Mouse (Mus musculus) testis, adult 2 months (tissue): Measurements from ENCODE around the gene Eif2b3. TPM values are rescaled to one million over a fixed set of nuclear protein-coding genes. Genes with fewer than 3 reads are reported as not detected.

Source experiments
- H3K27ac ChIP-seq: fragments of 200-500 bp; 2 replicates; pipeline ENCODE4 v1.5.1; 2012; ENCODE audit warnings: low read depth, low read length; ENCODE audit not compliant: control insufficient read depth, insufficient read depth
- H3K27me3 ChIP-seq: fragments of 200-500 bp; 2 replicates; pipeline ENCODE4 v1.6.1; 2012; ENCODE audit warnings: mild to moderate bottlenecking, low read length, moderate library complexity; ENCODE audit not compliant: control insufficient read depth, insufficient read depth
- H3K36me3 ChIP-seq: fragments of 200-500 bp; 2 replicates; pipeline ENCODE4 v1.6.1; 2012; ENCODE audit warnings: mild to moderate bottlenecking, low read length; ENCODE audit not compliant: control insufficient read depth, insufficient read depth
- H3K4me1 ChIP-seq: fragments of 200-500 bp; 2 replicates; pipeline ENCODE4 v1.6.1; 2012; ENCODE audit warnings: low read length; ENCODE audit not compliant: control insufficient read depth, insufficient read depth
- H3K4me3 ChIP-seq: fragments of 200-500 bp; 2 replicates; pipeline ENCODE4 v1.5.1; 2012; ENCODE audit warnings: low read depth, mild to moderate bottlenecking, low read length, moderate library complexity, mixed read lengths; ENCODE audit not compliant: control insufficient read depth
- CTCF ChIP-seq: fragments of 200-500 bp; IDR thresholded peaks from 2 replicates; pipeline ENCODE4 v1.5.1; 2012; ENCODE audit warnings: low read depth, mild to moderate bottlenecking, inconsistent platforms, low read length, moderate library complexity; ENCODE audit not compliant: control insufficient read depth, insufficient read depth, insufficient replicate concordance
- POLR2A ChIP-seq: fragments of 200-500 bp; IDR thresholded peaks from 2 replicates; pipeline ENCODE4 v1.6.1; 2012; ENCODE audit warnings: low read depth, mild to moderate bottlenecking, inconsistent platforms, low read length, moderate library complexity; ENCODE audit not compliant: control insufficient read depth
- polyA plus RNA-seq: library from polyadenylated mRNA; depleted of rRNA; stranded (reverse); fragments of >200 nt; gene quantifications from 2 replicates; pipeline ENCODE4 v1.2.3, GENCODE M21; 2012

Eif2b3 gene
- polyA plus RNA-seq, 1 experiment, result 6.3 TPM

GRCm38 (mm10) chr4:116993672-116994621 lies 25.3 kb upstream of the Eif2b3 start, which contains the start of gene Urod:
Gene Urod, minus strand, starts transcription at chr4:116994413.
- H3K4me1 ChIP-seq, result peaks cover 23% of the 10 kb centered on the region
- TF ChIP-seq POLR2A (peak; percentile 63), CTCF (no peak)
- H3K27ac ChIP-seq, result peak within 1 kb of the TSS; percentile 33
- no peaks in the 10 kb centered on the region for H3K36me3 ChIP-seq
- no peaks in the 10 kb centered on the region for H3K27me3 ChIP-seq
- peak within 1 kb of the TSS; percentile 90 for H3K4me3 ChIP-seq

GRCm38 (mm10) chr4:116995131-116995797 lies 23.9 kb upstream of the Eif2b3 start, which contains the start of gene Hectd3:
Gene Hectd3, plus strand, starts transcription at chr4:116995317.
- Histone ChIP-seq H3K4me1 (peaks cover 23% of the 10 kb centered on the region), H3K4me3 (peak within 1 kb of the TSS; percentile 90), H3K27me3 (no peaks in the 10 kb centered on the region), H3K27ac (peak within 1 kb of the TSS; percentile 33), H3K36me3 (no peaks in the 10 kb centered on the region)
- TF ChIP-seq POLR2A (no peak), CTCF (no peak)

- TF ChIP-seq POLR2A (no peak), CTCF (no peak)
- H3K4me3 ChIP-seq, result peak overlapping the region; percentile 90
Observed at GRCm38 (mm10) chr4:116995798-116996135, 23.4 kb upstream of the Eif2b3 start.

GRCm38 (mm10) chr4:116999513-117000154 lies 19.6 kb upstream of the Eif2b3 start:
- no peak overlapping the region for H3K4me3 ChIP-seq
- no peak for TF ChIP-seq CTCF
- H3K27me3 ChIP-seq, result no peaks in the 10 kb centered on the region
- no peaks in the 10 kb centered on the region for H3K36me3 ChIP-seq
- H3K27ac ChIP-seq, result no peak overlapping the region
- peaks cover 10% of the 10 kb centered on the region for H3K4me1 ChIP-seq

More at GRCm38 (mm10) chr4:116995798-116996135, 23.4 kb upstream of the Eif2b3 start:
- Histone ChIP-seq H3K27ac (no peak overlapping the region), H3K27me3 (no peaks in the 10 kb centered on the region), H3K36me3 (no peaks in the 10 kb centered on the region), H3K4me1 (peaks cover 23% of the 10 kb centered on the region)

- Histone ChIP-seq H3K4me1 (no peaks in the 10 kb centered on the region), H3K36me3 (no peaks in the 10 kb centered on the region), H3K27ac (no peak overlapping the region), H3K27me3 (no peaks in the 10 kb centered on the region), H3K4me3 (peak overlapping the region; percentile 51)
- no peak for TF ChIP-seq CTCF
- no peak for TF ChIP-seq POLR2A
Observed at GRCm38 (mm10) chr4:117001957-117002356, 17.2 kb upstream of the Eif2b3 start.

GRCm38 (mm10) chr4:117002543-117003521 lies 16.4 kb upstream of the Eif2b3 start:
- no peak overlapping the region for H3K27ac ChIP-seq
- H3K36me3 ChIP-seq, result no peaks in the 10 kb centered on the region
- TF ChIP-seq CTCF (peak; percentile 47; the same call in 1 of the 2 replicates), POLR2A (no peak)
- peak overlapping the region; percentile 51 for H3K4me3 ChIP-seq
- H3K4me1 ChIP-seq, result no peaks in the 10 kb centered on the region
- no peaks in the 10 kb centered on the region for H3K27me3 ChIP-seq

GRCm38 (mm10) chr4:117004649-117005048 lies 14.6 kb upstream of the Eif2b3 start:
- H3K36me3 ChIP-seq, result no peaks in the 10 kb centered on the region
- no peaks in the 10 kb centered on the region for H3K4me1 ChIP-seq
- no peak overlapping the region for H3K27ac ChIP-seq
- H3K4me3 ChIP-seq, result no peak overlapping the region
- TF ChIP-seq CTCF, result no peak
- no peak for TF ChIP-seq POLR2A
- H3K27me3 ChIP-seq, result no peaks in the 10 kb centered on the region
